Mouse (Mus musculus) erythroblast, embryonic 14.5 days (primary cell): ENCODE measurements around the gene Nnmt.

ENCODE experiments used
- GATA1 ChIP-seq: IDR thresholded peaks from 2 replicates; pipeline ENCODE4 v1.6.1; 2012; ENCODE audit warnings: low read length, inconsistent platforms, mixed read lengths
- TAL1 ChIP-seq: IDR thresholded peaks from 3 replicates; pipeline ENCODE4 v1.6.1; 2012; ENCODE audit warnings: low read length, inconsistent platforms, mixed read lengths

DNA sequence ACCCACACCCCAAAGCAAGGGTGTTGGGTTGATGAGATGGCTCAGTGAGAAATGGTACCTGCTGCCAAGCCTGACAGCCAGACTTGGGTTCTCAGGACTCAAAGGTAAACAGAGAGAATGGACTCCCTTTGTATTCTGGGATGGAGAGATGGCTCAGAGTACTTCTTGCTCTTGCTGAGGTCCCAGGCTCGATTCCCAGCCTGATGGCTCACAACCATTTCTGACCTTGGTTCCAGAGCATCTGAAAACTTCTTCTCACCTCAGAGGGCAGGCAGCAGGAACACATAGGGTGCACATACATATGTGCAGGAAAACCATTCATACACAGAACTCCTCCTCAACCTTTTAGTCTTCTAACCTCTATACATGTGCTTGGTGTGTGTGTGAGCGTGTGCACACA lies 45.9 kb upstream of the Nnmt start:
- no peak for TF ChIP-seq TAL1
- TF ChIP-seq GATA1: no peak
